Mouse (Mus musculus) liver, adult 2 months (tissue): Measurements from ENCODE around the gene Myf5. TPM values are rescaled to one million over a fixed set of nuclear protein-coding genes. Genes with fewer than 3 reads are reported as not detected.

ENCODE experiments used
- DNase-seq: peaks from one replicate; pipeline ENCODE4 v3.0.0-alpha.2; 2011; ENCODE audit warnings: low read depth, low spot score; ENCODE audit errors: extremely low read depth
- H3K27ac ChIP-seq: fragments of 200-500 bp; replicated peaks from 2 replicates; pipeline ENCODE4 v1.5.1; 2012; ENCODE audit warnings: low read depth, mild to moderate bottlenecking, control low read depth, inconsistent platforms, low read length; ENCODE audit not compliant: insufficient read depth
- H3K27me3 ChIP-seq: fragments of 200-500 bp; 2 replicates; pipeline ENCODE4 v1.6.1; 2012; ENCODE audit warnings: mild to moderate bottlenecking, moderate library complexity, low read length, inconsistent platforms; ENCODE audit not compliant: control insufficient read depth, insufficient read depth
- H3K36me3 ChIP-seq: fragments of 200-500 bp; 2 replicates; pipeline ENCODE4 v1.6.1; 2012; ENCODE audit warnings: low read length, inconsistent platforms; ENCODE audit not compliant: control insufficient read depth, insufficient read depth
- H3K4me1 ChIP-seq: fragments of 200-500 bp; 2 replicates; pipeline ENCODE4 v1.6.1; 2011; ENCODE audit warnings: low read length; ENCODE audit not compliant: control insufficient read depth, insufficient read depth
- H3K4me3 ChIP-seq: fragments of 200-500 bp; 2 replicates; pipeline ENCODE4 v1.5.1; 2011; ENCODE audit warnings: low read depth, mild to moderate bottlenecking, control low read depth, low read length, moderate library complexity; ENCODE audit not compliant: insufficient read depth
- H3K79me2 ChIP-seq: fragments of 200-500 bp; 2 replicates; pipeline ENCODE4 v1.6.1; 2012; ENCODE audit warnings: inconsistent platforms, mild to moderate bottlenecking, low read length, moderate library complexity; ENCODE audit not compliant: control insufficient read depth, insufficient read depth
- H3K9ac ChIP-seq: fragments of 200-500 bp; 2 replicates; pipeline ENCODE4 v1.6.1; 2012; ENCODE audit warnings: low read depth, mild to moderate bottlenecking, control low read depth, inconsistent platforms, low read length
- CTCF ChIP-seq: fragments of 200-500 bp; IDR thresholded peaks from 2 replicates; pipeline ENCODE4 v1.5.1; 2011; ENCODE audit warnings: low read depth, low read length, control low read depth
- POLR2A ChIP-seq: fragments of 200-500 bp; IDR thresholded peaks from 2 replicates; pipeline ENCODE4 v1.6.1; 2011; ENCODE audit warnings: low read length, control low read depth; ENCODE audit not compliant: insufficient read depth; ENCODE audit errors: extremely low read depth
- WGBS: fragments of 180-500 bp; shearing (Covaris S2); methylation state at CpG from one replicate; pipeline ENCODE4 v1.1.7; 2018; 5-methylcytosine and 5-hydroxymethylcytosine counted together
- polyA plus RNA-seq: library from polyadenylated mRNA; depleted of rRNA; stranded (reverse); fragments of >200 nt; gene quantifications from 2 replicates; pipeline ENCODE4 v1.2.3, GENCODE M21; 2012
- total RNA-seq: library from RNA; depleted of rRNA; stranded (reverse); fragments of >200 nt; gene quantifications from 2 replicates; pipeline ENCODE4 v1.2.3, GENCODE M21; 2014

Gene Myf5
- total and polyA plus RNA-seq, 2 experiments, result not detected

DNA sequence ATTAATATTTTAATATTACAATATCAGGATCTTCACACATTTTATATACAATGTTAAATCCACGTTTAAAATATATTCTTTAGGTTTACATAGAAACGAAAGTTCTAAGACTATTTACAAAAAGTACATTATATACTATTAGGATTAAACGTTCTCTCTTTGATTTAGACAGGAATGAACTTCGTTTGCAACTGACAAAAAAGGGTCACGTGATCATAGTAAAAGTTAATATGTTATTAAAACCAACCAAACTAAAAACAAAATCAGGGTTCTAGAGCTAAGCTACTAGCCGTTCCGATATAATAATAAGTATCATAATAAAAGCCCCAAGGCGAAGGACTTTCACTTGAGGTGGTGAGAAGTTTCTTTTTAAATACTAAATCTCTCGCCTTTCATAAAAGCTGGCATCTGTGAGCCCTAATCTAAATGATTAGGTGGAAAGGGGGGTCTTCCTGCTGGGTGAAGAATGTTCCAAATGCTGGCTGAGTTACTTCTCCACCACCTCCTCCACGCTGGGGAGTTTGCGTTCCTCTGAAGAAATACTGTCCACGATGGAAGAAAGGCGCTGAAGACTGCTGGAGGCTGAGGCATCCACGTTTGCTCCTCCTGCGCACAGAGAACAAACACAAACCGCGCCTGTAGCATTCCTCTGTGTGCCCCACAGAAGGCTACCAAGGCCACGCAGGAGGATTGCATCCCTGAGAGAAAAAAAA is 7.1 kb upstream of the Myf5 start:
- DNase-seq, result no peak
- Histone ChIP-seq H3K4me3 (no peak overlapping the region), H3K27ac (no peak overlapping the region), H3K36me3 (no peaks in the 10 kb centered on the region), H3K27me3 (no peaks in the 10 kb centered on the region; the same call in 1 of the 2 replicates), H3K4me1 (no peaks in the 10 kb centered on the region), H3K9ac (no peak overlapping the region), H3K79me2 (no peaks in the 10 kb centered on the region)
- TF ChIP-seq CTCF, result no peak
- TF ChIP-seq POLR2A, result no peak
- WGBS, result 36% methylated on average over 18 of the region's 18 CpGs

GRCm38 (mm10) chr10:107488654-107489315 is 2.9 kb upstream of the Myf5 start:
- no peak for DNase-seq
- no peaks in the 10 kb centered on the region; the same call in 1 of the 2 replicates for H3K27me3 ChIP-seq
- H3K4me3 ChIP-seq, result no peak overlapping the region
- no peaks in the 10 kb centered on the region for H3K4me1 ChIP-seq
- no peaks in the 10 kb centered on the region for H3K79me2 ChIP-seq
- no peaks in the 10 kb centered on the region for H3K36me3 ChIP-seq
- WGBS, result 25% methylated on average over 12 of the region's 12 CpGs
- TF ChIP-seq POLR2A, result no peak
- TF ChIP-seq CTCF, result no peak
- H3K27ac ChIP-seq, result no peak overlapping the region
- H3K9ac ChIP-seq, result no peak overlapping the region

DNA sequence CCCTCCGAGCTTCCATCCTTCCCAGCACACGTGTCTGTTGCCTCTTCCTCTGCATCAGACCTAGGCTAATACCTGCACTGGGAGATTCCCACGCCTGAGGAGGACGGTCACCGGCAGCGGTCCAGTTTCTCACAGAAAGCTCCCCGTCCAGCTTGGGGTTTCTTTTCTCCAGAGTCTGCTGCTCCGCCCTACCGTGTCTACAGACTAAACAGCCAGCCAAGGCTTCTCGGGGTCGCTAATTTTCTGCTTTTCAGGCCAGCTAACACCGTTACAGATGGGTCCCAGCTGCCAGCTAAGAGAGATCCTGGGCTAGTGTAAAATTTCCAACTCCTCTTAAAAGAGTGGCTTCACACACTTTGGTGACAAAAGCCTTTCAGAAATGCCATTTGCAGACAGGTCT is 836 bp upstream of the Myf5 start:
- H3K4me1 ChIP-seq, result no peaks in the 10 kb centered on the region
- H3K27ac ChIP-seq, result no peak overlapping the region
- no peak overlapping the region for H3K9ac ChIP-seq
- no peak overlapping the region for H3K4me3 ChIP-seq
- no peak for DNase-seq
- no peaks in the 10 kb centered on the region for H3K79me2 ChIP-seq
- WGBS, result 78% methylated on average over 12 of the region's 12 CpGs
- no peaks in the 10 kb centered on the region for H3K36me3 ChIP-seq
- no peak for TF ChIP-seq CTCF
- TF ChIP-seq POLR2A, result no peak
- no peaks in the 10 kb centered on the region for H3K27me3 ChIP-seq

DNA sequence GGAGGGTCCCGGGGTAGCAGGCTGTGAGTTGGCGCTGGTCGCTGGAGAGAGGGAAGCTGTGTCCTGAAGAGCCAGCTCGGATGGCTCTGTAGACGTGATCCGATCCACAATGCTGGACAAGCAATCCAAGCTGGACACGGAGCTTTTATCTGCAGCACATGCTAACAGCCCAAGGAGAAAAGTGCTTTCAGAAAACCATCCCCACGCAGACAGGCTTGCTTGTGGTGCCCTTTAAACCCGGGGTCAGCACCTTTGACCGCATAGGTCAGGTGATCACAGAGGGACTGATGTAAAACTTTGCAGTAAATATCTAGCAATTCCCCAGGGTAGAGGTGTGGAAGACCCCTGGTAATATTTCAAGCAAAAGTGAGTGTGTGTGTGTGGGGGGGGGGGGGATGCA is 1.9 kb downstream of the Myf5 start:
- DNase-seq, result no peak
- 31% methylated on average over 10 of the region's 10 CpGs for WGBS
- Histone ChIP-seq H3K27me3 (no peaks in the 10 kb centered on the region), H3K27ac (no peak overlapping the region), H3K4me1 (no peaks in the 10 kb centered on the region), H3K79me2 (no peaks in the 10 kb centered on the region), H3K9ac (no peak overlapping the region), H3K36me3 (no peaks in the 10 kb centered on the region), H3K4me3 (no peak overlapping the region)
- no peak for TF ChIP-seq CTCF
- TF ChIP-seq POLR2A, result no peak

GRCm38 (mm10) chr10:107473497-107473896 is 12.4 kb downstream of the Myf5 start:
- H3K4me3 ChIP-seq, result no peak overlapping the region
- H3K4me1 ChIP-seq, result no peaks in the 10 kb centered on the region
- H3K27ac ChIP-seq, result no peak overlapping the region
- no peaks in the 10 kb centered on the region for H3K27me3 ChIP-seq
- TF ChIP-seq POLR2A (no peak), CTCF (no peak)
- H3K36me3 ChIP-seq, result no peaks in the 10 kb centered on the region
- no peak overlapping the region for H3K9ac ChIP-seq
- no peaks in the 10 kb centered on the region for H3K79me2 ChIP-seq
- DNase-seq, result no peak
- WGBS, result 38% methylated on average over 2 of the region's 2 CpGs

GRCm38 (mm10) chr10:107471712-107472111 is 14.2 kb downstream of the Myf5 start:
- DNase-seq, result no peak
- H3K4me1 ChIP-seq, result no peaks in the 10 kb centered on the region
- H3K36me3 ChIP-seq, result no peaks in the 10 kb centered on the region
- 85% methylated on average over 5 of the region's 5 CpGs for WGBS
- no peak for TF ChIP-seq CTCF
- TF ChIP-seq POLR2A, result no peak
- no peak overlapping the region for H3K9ac ChIP-seq
- H3K79me2 ChIP-seq, result no peaks in the 10 kb centered on the region
- no peak overlapping the region for H3K27ac ChIP-seq
- H3K27me3 ChIP-seq, result no peaks in the 10 kb centered on the region
- H3K4me3 ChIP-seq, result no peak overlapping the region
